Mouse (Mus musculus) MEL (cell line): ENCODE results near the gene Gm45808. TPM values are rescaled to one million over a fixed set of nuclear protein-coding genes. Genes with fewer than 3 reads are reported as not detected.

Experiments used
- DNase-seq: peaks from one replicate; pipeline ENCODE4 v3.0.0; 2011; ENCODE audit warnings: low read depth, low spot score
- H3K27ac ChIP-seq: 2 replicates; pipeline ENCODE4 v1.5.1; 2012; ENCODE audit warnings: low read depth, mild to moderate bottlenecking, control low read depth, low read length, moderate library complexity; ENCODE audit not compliant: control insufficient read depth
- H3K27me3 ChIP-seq, 2 experiments: fragments of 150-350 bp in 1 of 2; sonication (generic) in 1 of 2; 2 replicates each; pipeline ENCODE4 v1.6.1; 2012; ENCODE audit warnings: low read length in 2 of 2, mild to moderate bottlenecking in 2 of 2, improper control_type of control experiment in 1 of 2, moderate library complexity in 1 of 2; ENCODE audit not compliant: insufficient read depth in 2 of 2, control insufficient read depth in 1 of 2
- H3K36me3 ChIP-seq, 2 experiments: 2 replicates each; pipeline ENCODE4 v1.6.1; 2012 to 2014; ENCODE audit warnings: low read length in 2 of 2, improper control_type of control experiment in 1 of 2, inconsistent platforms in 1 of 2, mild to moderate bottlenecking in 1 of 2; ENCODE audit not compliant: insufficient read depth in 2 of 2, control insufficient read depth in 1 of 2
- H3K4me1 ChIP-seq, 2 experiments: fragments of 150-350 bp in 1 of 2; sonication (generic) in 1 of 2; 2 replicates each; pipeline ENCODE4 v1.6.1; 2012; ENCODE audit warnings: low read length in 2 of 2, improper control_type of control experiment in 1 of 2, mild to moderate bottlenecking in 1 of 2; ENCODE audit not compliant: insufficient read depth in 2 of 2, control insufficient read depth in 1 of 2
- H3K4me3 ChIP-seq, 2 experiments: fragments of 150-350 bp in 1 of 2; sonication (generic) in 1 of 2; 2 replicates each; pipeline ENCODE4 v1.5.1; 2012; ENCODE audit warnings: low read depth in 2 of 2, low read length in 2 of 2, mild to moderate bottlenecking in 2 of 2, moderate library complexity in 2 of 2, control low read depth in 1 of 2, improper control_type of control experiment in 1 of 2; ENCODE audit not compliant: control insufficient read depth in 1 of 2, insufficient read depth in 1 of 2
- H3K79me2 ChIP-seq: 2 replicates; pipeline ENCODE4 v1.6.1; 2012; ENCODE audit warnings: mild to moderate bottlenecking, low read length, moderate library complexity; ENCODE audit not compliant: control insufficient read depth, poor library complexity, insufficient read depth
- H3K9ac ChIP-seq: 2 replicates; pipeline ENCODE4 v1.6.1; 2012; ENCODE audit warnings: low read depth, mild to moderate bottlenecking, control low read depth, low read length, moderate library complexity; ENCODE audit not compliant: control insufficient read depth, poor library complexity, severe bottlenecking
- H3K9me3 ChIP-seq: fragments of 150-350 bp; sonication (generic); replicated peaks from 2 replicates; pipeline ENCODE4 v1.6.1; 2012; ENCODE audit warnings: mild to moderate bottlenecking, low read length, improper control_type of control experiment, moderate library complexity; ENCODE audit not compliant: insufficient read depth
- BHLHE40 ChIP-seq: IDR thresholded peaks from 2 replicates; pipeline ENCODE4 v1.6.1; 2012; ENCODE audit warnings: low read depth, mild to moderate bottlenecking, inconsistent platforms, low read length, improper control_type of control experiment, borderline replicate concordance
- CHD1 ChIP-seq: IDR thresholded peaks from 2 replicates; pipeline ENCODE4 v1.6.1; 2012; ENCODE audit warnings: low read depth, mild to moderate bottlenecking, inconsistent platforms, low read length, improper control_type of control experiment
- CHD2 ChIP-seq: IDR thresholded peaks from 2 replicates; pipeline ENCODE4 v1.6.1; 2011; ENCODE audit warnings: low read length, improper control_type of control experiment
- CTCF ChIP-seq, 3 experiments: IDR thresholded peaks in 2 of 3; conservative IDR thresholded peaks in 1 of 3; 2 replicates each; pipeline ENCODE4 v1.5.1; 2011 to 2012; ENCODE audit warnings: low read length in 3 of 3, low read depth in 2 of 3, mild to moderate bottlenecking in 2 of 3, improper control_type of control experiment in 1 of 3, inconsistent platforms in 1 of 3, mixed read lengths in 1 of 3, moderate library complexity in 1 of 3; ENCODE audit not compliant: control insufficient read depth in 1 of 3, insufficient read depth in 1 of 3, poor library complexity in 1 of 3, severe bottlenecking in 1 of 3
- E2F4 ChIP-seq: IDR thresholded peaks from 2 replicates; pipeline ENCODE4 v1.6.1; 2011; ENCODE audit warnings: low read depth, low read length, improper control_type of control experiment, borderline replicate concordance
- ELF1 ChIP-seq: IDR thresholded peaks from 2 replicates; pipeline ENCODE4 v1.6.1; 2014; ENCODE audit warnings: low read depth, mild to moderate bottlenecking, inconsistent platforms, low read length, improper control_type of control experiment, moderate library complexity
- EP300 ChIP-seq, 2 experiments: IDR thresholded peaks; 2 replicates each; pipeline ENCODE4 v1.6.1; 2011; ENCODE audit warnings: improper control_type of control experiment in 2 of 2, low read length in 2 of 2, low read depth in 1 of 2, mild to moderate bottlenecking in 1 of 2
- ETS1 ChIP-seq: IDR thresholded peaks from 2 replicates; pipeline ENCODE4 v1.6.1; 2012; ENCODE audit warnings: low read depth, mild to moderate bottlenecking, inconsistent platforms, low read length, improper control_type of control experiment, moderate library complexity
- GABPA ChIP-seq: IDR thresholded peaks from 2 replicates; pipeline ENCODE4 v1.6.1; 2012; ENCODE audit warnings: low read depth, mild to moderate bottlenecking, inconsistent platforms, low read length, improper control_type of control experiment, moderate library complexity
- GATA1 ChIP-seq: IDR thresholded peaks from 2 replicates; pipeline ENCODE4 v1.6.1; 2011; ENCODE audit warnings: low read depth, low read length, improper control_type of control experiment
- HCFC1 ChIP-seq: IDR thresholded peaks from 2 replicates; pipeline ENCODE4 v1.6.1; 2012; ENCODE audit warnings: low read depth, mild to moderate bottlenecking, inconsistent platforms, low read length, improper control_type of control experiment, moderate library complexity
- JUND ChIP-seq: IDR thresholded peaks from 2 replicates; pipeline ENCODE4 v1.6.1; 2011; ENCODE audit warnings: low read depth, mild to moderate bottlenecking, improper control_type of control experiment, low read length
- KAT2A ChIP-seq: conservative IDR thresholded peaks from 2 replicates; pipeline ENCODE4 v1.6.1; 2012; ENCODE audit warnings: low read depth, low read length, improper control_type of control experiment, inconsistent platforms
- MAFK ChIP-seq: IDR thresholded peaks from 2 replicates; pipeline ENCODE4 v1.6.1; 2011; ENCODE audit warnings: low read depth, mild to moderate bottlenecking, low read length, improper control_type of control experiment, borderline replicate concordance
- MAX ChIP-seq: IDR thresholded peaks from 2 replicates; pipeline ENCODE4 v1.6.1; 2011; ENCODE audit warnings: low read length, improper control_type of control experiment
- MAZ ChIP-seq: IDR thresholded peaks from 2 replicates; pipeline ENCODE4 v1.6.1; 2012; ENCODE audit warnings: low read depth, mild to moderate bottlenecking, inconsistent platforms, low read length, improper control_type of control experiment
- MEF2A ChIP-seq: IDR thresholded peaks from 2 replicates; pipeline ENCODE4 v1.6.1; 2014; ENCODE audit warnings: low read depth, mild to moderate bottlenecking, inconsistent platforms, low read length, improper control_type of control experiment; ENCODE audit not compliant: poor library complexity, insufficient replicate concordance, severe bottlenecking; ENCODE audit errors: extremely low read depth
- MXI1 ChIP-seq: IDR thresholded peaks from 2 replicates; pipeline ENCODE4 v1.6.1; 2011; ENCODE audit warnings: mild to moderate bottlenecking, low read depth, low read length, improper control_type of control experiment
- MYB ChIP-seq: IDR thresholded peaks from 2 replicates; pipeline ENCODE4 v1.6.1; 2011; ENCODE audit warnings: mild to moderate bottlenecking, low read depth, low read length, improper control_type of control experiment
- MYC ChIP-seq: IDR thresholded peaks from 2 replicates; pipeline ENCODE4 v1.6.1; 2011; ENCODE audit warnings: low read depth, mild to moderate bottlenecking, low read length, improper control_type of control experiment, moderate library complexity
- NELFE ChIP-seq: IDR thresholded peaks from 2 replicates; pipeline ENCODE4 v1.6.1; 2011; ENCODE audit warnings: low read depth, low read length, improper control_type of control experiment
- NRF1 ChIP-seq: IDR thresholded peaks from 2 replicates; pipeline ENCODE4 v1.6.1; 2014; ENCODE audit warnings: low read depth, mild to moderate bottlenecking, inconsistent platforms, low read length, improper control_type of control experiment, moderate library complexity; ENCODE audit not compliant: poor library complexity, insufficient read depth, severe bottlenecking
- POLR2A ChIP-seq, 2 experiments: IDR thresholded peaks; 2 replicates each; pipeline ENCODE4 v1.6.1; 2011 to 2012; ENCODE audit warnings: low read length in 2 of 2, mild to moderate bottlenecking in 2 of 2, control low read depth in 1 of 2, improper control_type of control experiment in 1 of 2, low read depth in 1 of 2, moderate library complexity in 1 of 2; ENCODE audit not compliant: control insufficient read depth in 1 of 2, insufficient read depth in 1 of 2, poor library complexity in 1 of 2
- POLR2AphosphoS2 ChIP-seq: IDR thresholded peaks from 2 replicates; pipeline ENCODE4 v1.6.1; 2011; ENCODE audit warnings: low read length, improper control_type of control experiment
- POLR2AphosphoS5 ChIP-seq: IDR thresholded peaks from 2 replicates; pipeline ENCODE4 v1.6.1; 2012; ENCODE audit warnings: low read depth, borderline replicate concordance, mild to moderate bottlenecking, inconsistent platforms, low read length, moderate library complexity, mixed read lengths
- RAD21 ChIP-seq: IDR thresholded peaks from 2 replicates; pipeline ENCODE4 v1.6.1; 2011; ENCODE audit warnings: mild to moderate bottlenecking, low read depth, low read length, improper control_type of control experiment
- RCOR1 ChIP-seq: IDR thresholded peaks from 2 replicates; pipeline ENCODE4 v1.6.1; 2012; ENCODE audit warnings: low read depth, mild to moderate bottlenecking, inconsistent platforms, low read length, improper control_type of control experiment
- SIN3A ChIP-seq: IDR thresholded peaks from 2 replicates; pipeline ENCODE4 v1.6.1; 2012; ENCODE audit warnings: low read length, improper control_type of control experiment, inconsistent platforms
- SMC3 ChIP-seq: IDR thresholded peaks from 2 replicates; pipeline ENCODE4 v1.6.1; 2011; ENCODE audit warnings: low read depth, low read length, improper control_type of control experiment
- TAL1 ChIP-seq: IDR thresholded peaks from 2 replicates; pipeline ENCODE4 v1.6.1; 2012; ENCODE audit warnings: mild to moderate bottlenecking, inconsistent platforms, low read length, moderate library complexity, mixed read lengths
- TBP ChIP-seq: IDR thresholded peaks from 2 replicates; pipeline ENCODE4 v1.8.0; 2011; ENCODE audit warnings: low read depth, low read length, improper control_type of control experiment
- UBTF ChIP-seq: IDR thresholded peaks from 2 replicates; pipeline ENCODE4 v1.6.1; 2012; ENCODE audit warnings: low read depth, mild to moderate bottlenecking, inconsistent platforms, low read length, improper control_type of control experiment, moderate library complexity, borderline replicate concordance; ENCODE audit not compliant: insufficient read depth
- USF2 ChIP-seq, 2 experiments: IDR thresholded peaks; 2 replicates each; pipeline ENCODE4 v1.6.1; 2011 to 2012; ENCODE audit warnings: improper control_type of control experiment in 2 of 2, low read length in 2 of 2, borderline replicate concordance in 1 of 2, inconsistent platforms in 1 of 2, low read depth in 1 of 2, mild to moderate bottlenecking in 1 of 2; ENCODE audit not compliant: insufficient read depth in 1 of 2
- ZC3H11A ChIP-seq: IDR thresholded peaks from 2 replicates; pipeline ENCODE4 v1.6.1; 2012; ENCODE audit warnings: low read depth, mild to moderate bottlenecking, inconsistent platforms, low read length, improper control_type of control experiment
- ZKSCAN1 ChIP-seq: IDR thresholded peaks from 2 replicates; pipeline ENCODE4 v1.6.1; 2012; ENCODE audit warnings: low read depth, mild to moderate bottlenecking, inconsistent platforms, low read length, improper control_type of control experiment, moderate library complexity
- ZMIZ1 ChIP-seq: IDR thresholded peaks from 2 replicates; pipeline ENCODE4 v1.6.1; 2012; ENCODE audit warnings: low read depth, mild to moderate bottlenecking, inconsistent platforms, low read length, improper control_type of control experiment, moderate library complexity
- ZNF384 ChIP-seq: IDR thresholded peaks from 2 replicates; pipeline ENCODE4 v1.6.1; 2012; ENCODE audit warnings: low read depth, mild to moderate bottlenecking, inconsistent platforms, low read length, improper control_type of control experiment
- polyA plus RNA-seq, 2 experiments: library from polyadenylated mRNA; stranded (reverse) in 1 of 2; unstranded in 1 of 2; fragments of >175 nt in 1 of 2; fragments of >200 nt in 1 of 2; gene quantifications; 2 replicates each; pipeline versions ENCODE4 v1.2.1 to v1.2.4; 2012; ENCODE audit warnings: low replicate concordance in 2 of 2, low read depth in 1 of 2; ENCODE audit not compliant: insufficient read length in 2 of 2, insufficient read depth in 1 of 2, missing spikeins in 1 of 2
- total RNA-seq: library from RNA; depleted of rRNA; stranded (reverse); fragments of 300-350 nt; gene quantifications from 2 replicates; pipeline ENCODE4 v1.2.3, GENCODE M21; 2012

Gm45808 gene
- total and polyA plus RNA-seq, 3 experiments = not detected

DNA sequence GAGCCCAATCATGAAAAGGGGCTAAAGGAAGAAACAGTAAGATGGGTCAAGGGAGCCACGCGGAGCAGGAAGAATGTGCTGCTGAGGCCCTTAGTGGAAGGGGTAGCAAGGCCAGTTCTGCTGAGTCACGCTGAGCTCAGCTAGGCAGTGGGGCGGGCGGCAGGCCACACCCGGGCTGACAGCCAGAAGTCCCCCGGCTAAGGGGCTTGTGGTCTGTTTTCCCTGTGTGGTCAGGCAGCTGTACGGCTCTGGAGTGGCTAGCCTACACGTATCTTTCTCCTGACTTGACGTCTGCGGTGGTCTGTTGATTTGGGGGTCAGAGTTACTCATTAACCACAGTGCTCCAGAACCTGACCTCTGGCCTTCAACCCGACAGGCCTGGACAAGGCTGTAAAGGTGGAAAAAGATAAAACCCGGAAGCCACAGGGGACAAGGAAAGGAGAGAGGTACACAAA is 25.7 kb downstream of the Gm45808 start:
- peak overlapping the region; percentile 96 for H3K27ac ChIP-seq
- H3K27me3 ChIP-seq = no peaks in the 10 kb centered on the region
- peak; percentile 89 for DNase-seq
- H3K4me1 ChIP-seq = peaks cover 7 to 30% of the 10 kb centered on the region in 2 experiments; a peak in 3 of 4 replicates
- H3K79me2 ChIP-seq = peaks cover 34% of the 10 kb centered on the region
- no peaks in the 10 kb centered on the region for H3K9me3 ChIP-seq
- peak overlapping the region; percentile 76 for H3K9ac ChIP-seq
- peaks cover 7 to 25% of the 10 kb centered on the region in 2 experiments for H3K36me3 ChIP-seq
- H3K4me3 ChIP-seq = peak overlapping the region in 1 of 2 experiments; percentile 5; a peak in 1 of 4 replicates
- TF ChIP-seq RCOR1 (no peak), ZKSCAN1 (no peak), MAFK (peak; percentile 97), GABPA (peak; percentile 100), POLR2AphosphoS2 (no peak), CHD1 (peak; percentile 36), USF2 (IDR thresholded peaks at IDR 0.05; ENCODE audit: borderline replicate concordance in 1 of 2, insufficient read depth in 1 of 2, low read depth in 1 of 2, low read length in 2 of 2) (no peak), TAL1 (no peak), GATA1 (no peak), NELFE (peak; percentile 44; the same call in 1 of the 2 replicates), TBP (peak; percentile 90), JUND (no peak), CHD2 (no peak), UBTF (no peak), CTCF (IDR thresholded peaks at IDR 0.05 in 2 of 3, conservative IDR thresholded peaks at IDR 0.05 in 1 of 3; ENCODE audit: control insufficient read depth in 1 of 3, insufficient read depth in 1 of 3, low read depth in 2 of 3, low read length in 3 of 3, poor library complexity in 1 of 3, severe bottlenecking in 1 of 3) (no peak), MXI1 (peak; percentile 65), NRF1 (no peak), KAT2A (no peak), BHLHE40 (peak; percentile 34; the same call in 1 of the 2 replicates), ZNF384 (no peak), RAD21 (no peak), ELF1 (peak; percentile 28; the same call in 1 of the 2 replicates), ZMIZ1 (0 out of 2 replicates have a peak, but pooled peaks have one; percentile 26), HCFC1 (peak; percentile 37; the same call in 1 of the 2 replicates), MAX (peak; percentile 61; the same call in 1 of the 2 replicates), MAZ (peak; percentile 3; the same call in 1 of the 2 replicates), MEF2A (no peak), ZC3H11A (no peak), POLR2AphosphoS5 (no peak), E2F4 (no peak), MYC (0 out of 2 replicates have a peak, but pooled peaks have one; percentile 55), POLR2A (IDR thresholded peaks at IDR 0.05; ENCODE audit: control insufficient read depth in 1 of 2, insufficient read depth in 1 of 2, low read depth in 1 of 2, low read length in 2 of 2, poor library complexity in 1 of 2) (peak; percentile 5 to 65; a peak in 2 of 4 replicates), ETS1 (peak; percentile 88), EP300 (IDR thresholded peaks at IDR 0.05; ENCODE audit: low read depth in 1 of 2, low read length in 2 of 2) (peak; percentile 28 to 73; a peak in 3 of 4 replicates), MYB (no peak), SIN3A (peak; percentile 80), SMC3 (no peak)
